In genomic region chr1:132879801-132880160, GRCm38 (mm10) we compare ENCODE assay signal across 8 mouse cellular contexts. TPM values are rescaled to one million over a fixed set of nuclear protein-coding genes. Genes with fewer than 3 reads are reported as not detected.
DNase-seq lines count a peak whose midpoint lies in the region; ATAC-seq and TF ChIP-seq lines count a peak whose summit lies in the region.
"Had no signal": no experiment of that assay in that cellular context is flagged by ENCODE, and none has a peak within 500 bp of the region (broad histone marks: within the 10 kb centered on the region; RNA-seq: fewer than 3 reads in every experiment).

No protein-coding gene starts in this region.

- no peaks in the 10 kb centered on the region for H3K4me1 ChIP-seq in lung, embryonic 14.5 days (ENCODE audit: insufficient read depth)
- H3K4me1 ChIP-seq in forebrain, embryonic 15.5 days: peaks cover 21% of the 10 kb centered on the region
- H3K4me1 ChIP-seq in limb, embryonic 13.5 days: peaks cover 18% of the 10 kb centered on the region
- 0 out of 2 replicates have a peak, but pooled peaks cover 6% of the 10 kb centered on the region for H3K4me1 ChIP-seq in stomach, embryonic 16.5 days (ENCODE audit: control insufficient read depth, insufficient read depth, low read length)

- H3K9me3 ChIP-seq in lung, embryonic 14.5 days (ENCODE audit: low read depth, low read length): no peaks in the 10 kb centered on the region
- no peaks in the 10 kb centered on the region for H3K9me3 ChIP-seq in forebrain, embryonic 15.5 days
- H3K9me3 ChIP-seq in limb, embryonic 13.5 days: peaks cover 4% of the 10 kb centered on the region; the same call in 1 of the 2 replicates
- H3K9me3 ChIP-seq in stomach, embryonic 16.5 days (replicated peaks; ENCODE audit: control insufficient read depth, low read length): no peaks in the 10 kb centered on the region

- peak overlapping the region; percentile 58 for H3K4me3 ChIP-seq in lung, embryonic 14.5 days (ENCODE audit: low read depth, low read length)
- H3K4me3 ChIP-seq in forebrain, embryonic 15.5 days: peak overlapping the region; percentile 70
- peak overlapping the region; percentile 62 for H3K4me3 ChIP-seq in limb, embryonic 13.5 days
- H3K4me3 ChIP-seq in stomach, embryonic 16.5 days (replicated peaks; ENCODE audit: low read length): peak overlapping the region; percentile 58

- 13% methylated on average over 8 of the region's 8 CpGs for WGBS in lung, embryonic 14.5 days
- WGBS in forebrain, embryonic 15.5 days: 14% methylated on average over 8 of the region's 8 CpGs
- 10% methylated on average over 8 of the region's 8 CpGs for WGBS in limb, embryonic 13.5 days
- WGBS in stomach, embryonic 16.5 days: 17% methylated on average over 8 of the region's 8 CpGs

- peaks cover 55% of the 10 kb centered on the region for H3K27me3 ChIP-seq in lung, embryonic 14.5 days (ENCODE audit: insufficient read depth, low read length)
- H3K27me3 ChIP-seq in forebrain, embryonic 15.5 days: no peaks in the 10 kb centered on the region
- H3K27me3 ChIP-seq in limb, embryonic 13.5 days: peaks cover 96% of the 10 kb centered on the region
- peaks cover 45% of the 10 kb centered on the region for H3K27me3 ChIP-seq in stomach, embryonic 16.5 days (ENCODE audit: control insufficient read depth, insufficient read depth, low read length)

- H3K36me3 ChIP-seq in lung, embryonic 14.5 days (ENCODE audit: insufficient read depth): no peaks in the 10 kb centered on the region
- H3K36me3 ChIP-seq in forebrain, embryonic 15.5 days: no peaks in the 10 kb centered on the region
- no peaks in the 10 kb centered on the region for H3K36me3 ChIP-seq in limb, embryonic 13.5 days
- H3K36me3 ChIP-seq in stomach, embryonic 16.5 days (ENCODE audit: control insufficient read depth, insufficient read depth, low read length): no peaks in the 10 kb centered on the region

- no peak for DNase-seq in lung, embryonic 14.5 days
- DNase-seq in lung, adult 18-20 months: no peak
- DNase-seq in layer of hippocampus, postnatal 25 days (ENCODE audit: extremely low spot score in 1 of 2, low spot score in 1 of 2): no peak

- TF ChIP-seq CTCF in lung, embryonic 14.5 days (IDR thresholded peaks at IDR 0.05; ENCODE audit: low read depth): no peak

- no peak for ATAC-seq in lung, embryonic 14.5 days (ENCODE audit: insufficient read depth)
- peak; percentile 6; the same call in 1 of the 2 replicates for ATAC-seq in forebrain, embryonic 15.5 days (replicated peaks)
- ATAC-seq in limb, embryonic 13.5 days (ENCODE audit: low FRiP score, low read depth): no peak
- ATAC-seq in stomach, embryonic 16.5 days (ENCODE audit: insufficient read depth, low FRiP score): no peak
- no peak for ATAC-seq in CD4-positive, CD25-positive, alpha-beta regulatory T cell, adult 4 months

- H3K27ac ChIP-seq in lung, embryonic 14.5 days (ENCODE audit: low read depth): no peak overlapping the region
- H3K27ac ChIP-seq in forebrain, embryonic 15.5 days (replicated peaks): peak overlapping the region; percentile 86
- H3K27ac ChIP-seq in limb, embryonic 13.5 days: no peak overlapping the region
- no peak overlapping the region for H3K27ac ChIP-seq in stomach, embryonic 16.5 days (ENCODE audit: low read length)

- H3K4me2 ChIP-seq in lung, embryonic 14.5 days: peak overlapping the region; percentile 97
- H3K4me2 ChIP-seq in forebrain, embryonic 15.5 days (replicated peaks): peak overlapping the region; percentile 80
- H3K4me2 ChIP-seq in limb, embryonic 13.5 days (replicated peaks): peak overlapping the region; percentile 98
- peak overlapping the region; percentile 93 for H3K4me2 ChIP-seq in stomach, embryonic 16.5 days (ENCODE audit: low read depth, low read length)

- 0 out of 2 replicates have a peak overlapping the region, but pooled peaks have one; percentile 10 for H3K9ac ChIP-seq in lung, embryonic 14.5 days
- peak overlapping the region; percentile 87 for H3K9ac ChIP-seq in forebrain, embryonic 15.5 days (replicated peaks)
- no peak overlapping the region for H3K9ac ChIP-seq in limb, embryonic 13.5 days
- H3K9ac ChIP-seq in stomach, embryonic 16.5 days (ENCODE audit: low read length): no peak overlapping the region; the same call in 1 of the 2 replicates

RNA-seq across cellular contexts. Expression of gene Lrrn2, which starts 0.3 kb away (rescaled TPM):
- polyA plus RNA-seq in lung, embryonic 14.5 days (2014; fragmentation: Nextera tagmentation; extraction: Ambion mirVana): 3.2 and 3.5 TPM in 2 replicates
- polyA plus RNA-seq in forebrain, embryonic 15.5 days (2015; fragmentation: Nextera tagmentation; extraction: Ambion mirVana): 47.8 and 50.3 TPM in 2 replicates
- 5.3 and 5.5 TPM in 2 replicates for polyA plus RNA-seq in limb, embryonic 13.5 days (2015; fragmentation: Nextera tagmentation; extraction: Ambion mirVana)
- 3.1 and 3.3 TPM in 2 replicates for polyA plus RNA-seq in stomach, embryonic 16.5 days (2015; fragmentation: Nextera tagmentation; extraction: Ambion mirVana)
- total RNA-seq in layer of hippocampus, postnatal 25 days (2021): 100 to 1,000 TPM; 208 to 219 TPM
- not detected for polyA plus RNA-seq in CD4-positive, CD25-positive, alpha-beta regulatory T cell, adult 4 months (2017; shearing (Covaris generic))
- total RNA-seq: common myeloid progenitor, adult 5-6 weeks had no signal

Comparison
In these comparisons a context has a peak if more than half of its experiments do, and no peak if none do; other contexts are left out.
1. H3K9ac ChIP-seq: peak in lung, embryonic 14.5 days (single experiment) and forebrain, embryonic 15.5 days (single experiment); none in limb, embryonic 13.5 days (single experiment) and stomach, embryonic 16.5 days (single experiment).
2. Peak in every context shown above with its lines, with median percentiles within 50 percentile points of each other: H3K4me2 ChIP-seq and H3K4me3 ChIP-seq.